Mouse (Mus musculus): ENCODE measurements at regions not wholly inside any gene's neighbourhood (a gene's known extent, or its start where the extent isn't known, plus 50 kb on each side); places are given as distances from the start of the nearest gene placed in this dataset.
A peak's percentile ranks its signal among the peaks of the same experiment; 100 is the strongest.

GRCm38 (mm10) chr16:30118876-30119275 lies 54.7 kb downstream of the Hes1 start:
- no peak for DNase-seq (ENCODE audit: low spot score in 2 of 2)
- intact Hi-C loops (cut with DNase I) = no loop called here

- intact Hi-C loops (cut with DNase I) = no loop called here
- DNase-seq (ENCODE audit: low spot score in 2 of 2) = no peak
Measured at GRCm38 (mm10) chr16:30120330-30121265, 56.4 kb downstream of the Hes1 start.

DNA sequence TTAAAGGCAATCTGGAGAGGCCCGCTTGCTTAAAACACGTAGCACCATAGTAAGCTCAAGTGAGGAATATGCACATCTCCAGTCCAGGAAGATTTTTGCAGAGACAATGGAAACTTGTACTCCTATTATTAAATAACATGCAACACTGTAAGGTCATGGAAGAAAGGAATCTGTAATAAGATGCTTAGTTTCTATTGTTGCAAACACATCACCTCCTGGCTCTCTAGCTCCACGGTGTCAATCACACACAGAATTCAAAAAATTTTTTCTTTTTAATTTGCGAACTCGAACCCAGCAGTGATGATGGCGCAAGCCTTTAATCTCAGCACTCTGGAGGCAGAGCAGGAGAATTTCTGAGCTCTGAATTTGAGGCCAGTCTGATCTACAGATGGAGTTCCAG lies 57.4 kb downstream of the Hes1 start:
- no peak for DNase-seq (ENCODE audit: low spot score in 2 of 2)
- intact Hi-C loops (cut with DNase I) = no loop called here

DNA sequence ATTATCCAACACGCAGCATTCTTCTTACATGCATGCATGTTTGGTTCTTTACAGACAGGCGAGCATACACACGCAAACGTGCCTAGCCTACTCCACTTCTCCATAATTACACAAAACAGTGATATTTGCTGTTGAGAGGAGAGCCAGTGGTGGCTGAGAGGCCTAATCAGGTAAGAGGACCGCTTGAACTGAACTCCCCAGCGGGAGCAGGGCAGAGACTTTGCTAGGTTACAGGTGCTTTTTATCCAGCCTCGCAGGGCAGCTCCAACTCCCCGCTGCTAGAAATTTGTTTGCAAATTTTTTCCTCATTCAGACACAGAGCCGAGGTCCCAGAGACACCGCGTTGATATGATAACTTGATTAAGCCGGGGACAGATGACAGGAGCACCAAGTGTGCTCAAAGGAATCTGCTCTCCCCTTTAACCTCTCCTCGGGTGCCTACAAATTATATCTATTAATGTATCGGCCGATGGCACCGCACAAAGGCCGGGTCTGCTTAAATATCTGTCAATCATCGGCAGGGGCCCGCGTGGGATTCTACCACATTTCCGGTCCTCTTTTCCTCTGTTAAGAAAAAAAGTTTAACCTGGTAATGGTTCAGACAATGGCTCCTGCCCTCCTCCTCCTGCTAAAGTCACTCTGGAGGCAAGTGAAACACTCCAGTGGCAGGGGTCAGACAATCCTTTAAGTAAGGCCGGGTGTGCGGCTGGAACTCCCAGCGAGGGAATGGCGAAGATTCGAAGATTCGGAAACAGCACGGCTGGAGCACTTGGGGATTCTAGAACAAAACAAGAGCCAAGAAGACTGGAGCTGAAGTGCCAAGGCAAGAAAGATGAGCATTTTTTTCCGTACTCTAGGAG lies 58.3 kb downstream of the Hes1 start:
- intact Hi-C loops (cut with DNase I) = no loop called here
- no peak for DNase-seq (ENCODE audit: low spot score in 2 of 2)

- intact Hi-C loops (cut with DNase I) = loop anchor here (5.0 kb wide), 1 partner anchor 45 kb away; no protein-coding TSS in a partner anchor
- no peak for DNase-seq (ENCODE audit: low spot score in 2 of 2)
Measured at GRCm38 (mm10) chr16:30127015-30127414, 62.8 kb downstream of the Hes1 start.

- DNase-seq (ENCODE audit: low spot score in 2 of 2) = no peak
- intact Hi-C loops (cut with DNase I) = loop anchor here (5.0 kb wide), 1 partner anchor 44 kb away; no protein-coding TSS in a partner anchor
Measured at GRCm38 (mm10) chr16:30128787-30129186, 64.6 kb downstream of the Hes1 start.

DNA sequence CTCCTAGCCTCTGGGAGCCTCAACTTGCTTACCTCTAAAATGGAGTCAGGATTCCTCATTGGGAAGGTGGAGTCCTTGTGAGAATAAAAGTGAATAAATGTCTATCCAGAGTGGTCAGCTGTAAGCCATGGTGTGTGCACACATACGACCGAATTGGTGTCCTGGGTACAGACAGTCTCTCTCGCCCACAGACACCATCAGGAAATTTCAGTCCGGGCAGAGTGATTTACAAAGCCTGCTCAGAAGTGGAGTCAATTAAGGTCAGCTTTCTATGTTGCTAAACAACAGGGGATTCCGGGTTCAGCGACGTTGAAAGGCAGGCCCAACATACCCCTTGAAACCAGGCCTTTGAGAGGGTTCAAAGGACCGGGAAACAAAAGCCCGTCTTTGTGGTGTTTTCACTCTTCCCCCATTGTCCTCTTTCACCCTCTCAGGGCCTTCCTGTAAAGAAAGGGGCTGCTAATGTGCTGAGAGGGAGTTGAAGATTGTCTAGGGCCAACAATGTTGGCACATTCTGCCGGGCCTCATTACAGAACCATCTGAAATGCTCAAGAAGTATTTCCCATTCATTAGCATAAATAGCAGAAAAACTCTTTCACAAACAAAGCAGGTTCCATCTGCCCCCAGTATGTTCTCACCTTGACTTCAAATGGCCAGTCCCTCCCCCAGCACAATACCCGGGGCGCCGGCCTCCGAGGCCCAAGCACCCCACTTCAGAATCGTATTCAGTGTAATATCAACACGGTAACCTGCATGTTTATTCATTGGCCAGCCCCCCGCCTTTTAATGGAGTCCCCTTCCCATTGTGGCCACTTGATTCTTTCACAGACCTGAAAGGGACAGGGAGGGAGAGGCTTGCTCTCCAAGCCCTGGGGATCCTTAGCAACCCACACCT lies 65.3 kb downstream of the Hes1 start:
- no peak for DNase-seq (ENCODE audit: low spot score in 2 of 2)
- intact Hi-C loops (cut with DNase I) = loop anchor here (5.0 kb wide), 1 partner anchor 43 kb away; no protein-coding TSS in a partner anchor

DNA sequence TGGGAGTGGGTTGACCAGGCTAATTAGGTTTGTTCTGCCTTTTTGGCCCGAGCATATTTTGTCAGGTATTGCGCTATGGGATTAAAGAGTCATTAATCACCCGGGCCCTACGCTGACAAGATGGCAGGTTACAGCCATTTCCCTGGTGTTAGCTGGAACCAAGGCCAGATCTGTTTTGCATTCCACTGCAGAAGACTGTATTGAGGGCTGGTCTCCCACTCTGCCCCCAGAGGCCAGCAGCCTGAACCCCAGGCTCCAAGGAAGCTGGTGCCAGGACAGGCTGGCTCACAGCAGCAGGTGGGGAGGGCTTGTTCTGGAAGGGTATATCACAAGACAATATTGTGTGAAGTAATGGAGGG lies 65.9 kb downstream of the Hes1 start:
- intact Hi-C loops (cut with DNase I) = no loop called here
- DNase-seq (ENCODE audit: low spot score in 2 of 2) = no peak

DNA sequence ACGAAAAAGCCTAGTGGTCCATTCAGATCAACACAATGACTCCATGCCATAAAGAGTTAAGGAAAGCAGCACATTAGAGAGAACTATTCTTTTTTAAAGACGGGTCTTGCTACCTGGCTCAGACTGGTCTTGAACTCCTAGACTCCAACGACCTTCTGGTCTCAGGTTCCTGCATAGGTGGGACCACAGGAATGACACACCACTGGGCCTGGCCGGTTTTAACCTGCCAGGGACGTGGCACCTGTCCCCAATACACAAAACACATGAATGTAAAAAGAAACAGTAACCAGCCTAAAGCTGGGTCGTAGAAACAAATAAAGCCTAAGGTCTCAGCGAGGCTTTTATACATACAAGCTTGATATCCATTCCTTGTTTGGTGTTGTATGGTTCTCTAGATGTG lies 67.9 kb downstream of the Hes1 start:
- DNase-seq (ENCODE audit: low spot score in 2 of 2) = no peak
- intact Hi-C loops (cut with DNase I) = no loop called here

- intact Hi-C loops (cut with DNase I) = no loop called here
- no peak for DNase-seq (ENCODE audit: low spot score in 2 of 2)
Measured at GRCm38 (mm10) chr16:30134642-30135165, 70.5 kb downstream of the Hes1 start.

DNA sequence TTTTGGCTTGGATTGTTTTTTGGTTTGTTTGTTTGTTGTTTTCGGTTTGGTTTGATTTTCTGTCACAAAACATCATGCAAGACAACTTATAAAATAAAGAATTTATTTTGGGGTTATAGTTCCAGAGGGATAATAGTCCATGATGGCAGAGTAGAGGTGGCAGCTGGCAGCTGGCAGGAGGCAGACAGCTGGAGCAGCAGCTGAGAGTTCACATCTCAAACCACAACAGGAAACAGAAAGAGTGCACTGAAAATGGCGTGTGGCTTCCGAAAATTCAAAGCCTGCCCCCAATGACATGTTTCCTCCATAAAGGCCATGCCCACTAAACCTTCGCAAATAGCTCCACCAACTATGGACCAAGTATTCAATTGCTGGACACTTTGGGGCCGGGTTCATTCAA lies 72.7 kb downstream of the Hes1 start:
- DNase-seq (ENCODE audit: low spot score in 2 of 2) = no peak
- intact Hi-C loops (cut with DNase I) = no loop called here

GRCm38 (mm10) chr16:30137812-30138211 lies 73.6 kb downstream of the Hes1 start:
- DNase-seq (ENCODE audit: low spot score in 2 of 2) = peak in 1 of 2 experiments; percentile 23
- intact Hi-C loops (cut with DNase I) = no loop called here

GRCm38 (mm10) chr16:30144818-30145464 lies 80.8 kb downstream of the Hes1 start:
- DNase-seq (ENCODE audit: low spot score in 2 of 2) = no peak
- intact Hi-C loops (cut with DNase I) = no loop called here

GRCm38 (mm10) chr16:30145465-30146207 lies 81.5 kb downstream of the Hes1 start:
- DNase-seq (ENCODE audit: low spot score in 2 of 2) = peak; percentile 21 to 59
- intact Hi-C loops (cut with DNase I) = no loop called here

DNA sequence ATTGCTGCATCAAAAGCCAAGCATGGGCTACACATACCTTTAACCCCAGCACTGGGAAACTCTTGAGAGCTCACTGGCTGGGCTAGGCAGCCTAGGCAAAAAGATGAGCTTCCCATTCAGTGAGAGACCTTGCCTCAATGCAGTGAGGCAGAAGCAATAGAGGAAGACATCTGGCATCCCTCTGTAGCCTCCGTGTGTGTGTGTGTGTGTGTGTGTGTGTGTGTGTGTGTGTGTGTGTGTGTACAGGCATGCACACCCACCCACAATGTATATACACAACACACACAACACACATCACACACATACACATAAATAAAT lies 82.0 kb downstream of the Hes1 start:
- intact Hi-C loops (cut with DNase I) = no loop called here
- no peak for DNase-seq (ENCODE audit: low spot score in 2 of 2)

DNA sequence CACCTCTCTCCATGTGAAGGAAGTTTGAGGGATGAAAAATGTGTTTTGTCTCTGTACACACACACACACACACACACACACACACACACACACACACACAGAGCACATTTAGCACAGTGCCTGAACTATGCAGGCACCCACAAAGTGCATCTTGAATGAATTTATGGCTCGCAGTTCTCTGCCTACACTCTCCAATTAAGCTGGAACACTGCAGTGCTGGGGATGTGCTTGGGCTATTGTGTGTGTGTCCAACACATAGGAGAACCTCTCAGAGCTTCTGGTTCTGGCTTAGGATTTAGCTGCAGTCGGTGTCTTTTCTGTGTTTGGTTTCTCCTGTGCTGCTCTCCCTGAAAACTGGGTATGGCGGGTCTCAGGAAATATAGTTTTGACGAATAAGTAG lies 83.1 kb downstream of the Hes1 start:
- intact Hi-C loops (cut with DNase I) = no loop called here
- peak; percentile 12 to 26 for DNase-seq (ENCODE audit: low spot score in 2 of 2)

DNA sequence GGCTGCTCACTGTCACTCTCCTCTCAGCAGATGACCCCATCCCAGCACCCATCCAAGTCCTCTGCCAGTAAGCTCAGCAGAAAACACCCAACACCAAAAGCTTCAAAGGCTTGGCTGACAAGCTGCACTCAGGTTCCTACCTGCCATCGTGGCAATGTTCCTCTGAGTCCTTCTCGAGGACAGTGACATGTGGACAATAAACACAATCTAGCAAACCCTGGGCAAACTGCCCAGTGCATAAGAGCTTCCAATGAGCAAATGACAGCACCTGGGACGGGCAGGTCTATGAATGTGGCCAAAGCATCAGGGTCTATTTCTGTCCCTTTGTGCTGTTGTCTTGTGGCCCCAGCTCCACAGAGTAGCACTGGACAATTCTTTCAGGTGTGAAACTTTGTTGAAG lies 86.9 kb downstream of the Hes1 start:
- no peak for DNase-seq (ENCODE audit: low spot score in 2 of 2)
- intact Hi-C loops (cut with DNase I) = no loop called here

DNA sequence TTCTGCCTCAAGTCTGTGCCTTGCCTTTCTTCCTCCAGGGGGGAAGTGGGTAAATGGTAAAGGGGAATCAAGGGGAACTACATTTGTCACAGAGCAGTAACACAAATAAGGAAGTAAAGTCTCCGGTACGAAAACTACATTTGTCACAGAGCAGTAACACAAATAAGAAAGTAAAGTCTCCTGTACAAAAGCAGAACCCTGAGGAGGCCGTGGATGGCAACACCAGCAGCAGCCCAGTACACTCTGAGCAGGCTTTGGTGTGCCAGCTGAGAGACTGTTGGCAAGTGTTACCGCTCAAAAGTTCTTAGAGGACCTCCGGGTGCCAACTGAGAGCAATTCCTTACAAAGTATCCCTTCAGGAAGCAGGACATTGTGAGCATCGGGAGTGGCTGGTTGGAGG lies 90.9 kb downstream of the Hes1 start:
- peak; percentile 35 to 59 for DNase-seq (ENCODE audit: low spot score in 2 of 2)
- intact Hi-C loops (cut with DNase I) = no loop called here

Data from left cerebral cortex, postnatal 14 days (tissue).